9 mouse cellular contexts compared by ENCODE assay signal in genomic region chr19:29366226-29366968, GRCm38 (mm10). TPM values are rescaled to one million over a fixed set of nuclear protein-coding genes. Genes with fewer than 3 reads are reported as not detected.
A peak's percentile ranks its signal among the peaks of the same experiment; 100 is the strongest.
DNase-seq lines count a peak whose midpoint lies in the region; ATAC-seq and TF ChIP-seq lines count a peak whose summit lies in the region.
"Had no signal": no experiment of that assay in that cellular context is flagged by ENCODE, and none has a peak within 500 bp of the region (broad histone marks: within the 10 kb centered on the region; RNA-seq: fewer than 3 reads in every experiment).

No protein-coding gene starts in this region.

- peak overlapping the region; percentile 72 for H3K9ac ChIP-seq in liver, adult 2 months (ENCODE audit: low read depth, low read length)
- H3K9ac ChIP-seq in embryonic facial prominence, embryonic 12.5 days: peak overlapping the region; percentile 21; the same call in 1 of the 2 replicates

- no peaks in the 10 kb centered on the region for H3K27me3 ChIP-seq in liver, adult 2 months (ENCODE audit: control insufficient read depth, insufficient read depth, low read length)
- H3K27me3 ChIP-seq in embryonic facial prominence, embryonic 12.5 days: no peaks in the 10 kb centered on the region
- no peaks in the 10 kb centered on the region for H3K27me3 ChIP-seq in myocyte (ENCODE audit: control insufficient read depth, insufficient read depth, insufficient read length)

- no peak for TF ChIP-seq CTCF in liver, adult 2 months (IDR thresholded peaks at IDR 0.05; ENCODE audit: low read depth, low read length)

- ATAC-seq in embryonic facial prominence, embryonic 12.5 days (ENCODE audit: insufficient number of reproducible peaks, insufficient read depth, low FRiP score, low TSS enrichment): no peak

- H3K79me2 ChIP-seq in liver, adult 2 months (ENCODE audit: control insufficient read depth, insufficient read depth, low read length): no peaks in the 10 kb centered on the region
- H3K79me2 ChIP-seq in myocyte (ENCODE audit: control insufficient read depth, insufficient read depth): no peaks in the 10 kb centered on the region

- peak overlapping the region; percentile 50 for H3K4me3 ChIP-seq in liver, adult 2 months (ENCODE audit: insufficient read depth, low read depth, low read length)
- peak overlapping the region; percentile 45 for H3K4me3 ChIP-seq in embryonic facial prominence, embryonic 12.5 days
- peak overlapping the region; percentile 52 for H3K4me3 ChIP-seq in myocyte

- no peak overlapping the region for H3ac ChIP-seq in myocyte (ENCODE audit: control insufficient read depth, insufficient read length)

- peak overlapping the region; percentile 76 for H3K4me2 ChIP-seq in embryonic facial prominence, embryonic 12.5 days (replicated peaks)
- H3K4me2 ChIP-seq in myocyte (ENCODE audit: low read depth): peak overlapping the region; percentile 94

- H3K36me3 ChIP-seq in liver, adult 2 months (ENCODE audit: control insufficient read depth, insufficient read depth, low read length): no peaks in the 10 kb centered on the region
- no peaks in the 10 kb centered on the region for H3K36me3 ChIP-seq in embryonic facial prominence, embryonic 12.5 days
- no peaks in the 10 kb centered on the region for H3K36me3 ChIP-seq in myocyte (ENCODE audit: control insufficient read depth, insufficient read depth)

- H3K27ac ChIP-seq in liver, adult 2 months (replicated peaks; ENCODE audit: insufficient read depth, low read depth, low read length): peak overlapping the region; percentile 73
- no peak overlapping the region for H3K27ac ChIP-seq in embryonic facial prominence, embryonic 12.5 days

- H3K9me3 ChIP-seq in embryonic facial prominence, embryonic 12.5 days: no peaks in the 10 kb centered on the region

- no peak for TF ChIP-seq POLR2A in liver, adult 2 months (IDR thresholded peaks at IDR 0.05; ENCODE audit: extremely low read depth, insufficient read depth, low read length)
- no peak for TF ChIP-seq POLR2A in myocyte (IDR thresholded peaks at IDR 0.05; ENCODE audit: insufficient read length, low read depth)

- peaks cover 3% of the 10 kb centered on the region for H3K4me1 ChIP-seq in liver, adult 2 months (ENCODE audit: control insufficient read depth, insufficient read depth, low read length)
- H3K4me1 ChIP-seq in embryonic facial prominence, embryonic 12.5 days: peaks cover 5% of the 10 kb centered on the region; the same call in 1 of the 2 replicates

- DNase-seq in liver, adult 2 months (ENCODE audit: extremely low read depth, low read depth, low spot score): no peak
- no peak for DNase-seq in liver
- DNase-seq in induced T-regulatory cell, adult 2 months (ENCODE audit: low read depth): peak; percentile 58
- no peak for DNase-seq in Muller cell, postnatal 12 days (ENCODE audit: inconsistent ontology term)
- DNase-seq in left cerebral cortex, adult 18-20 months (ENCODE audit: low spot score in 2 of 2): no peak
- DNase-seq in kidney, adult 11 months: no peak

- WGBS in liver, adult 2 months: 47% methylated on average over 20 of the region's 20 CpGs
- 55% methylated on average over 20 of the region's 20 CpGs for WGBS in embryonic facial prominence, embryonic 12.5 days

TF ChIP-seq in myocyte, 11 proteins besides CTCF, POLR2A, EP300 and RAD21:
- TF ChIP-seq TCF3 (IDR thresholded peaks at IDR 0.05; ENCODE audit: insufficient read length, low read depth): no peak
- no peak for TF ChIP-seq POLR2AphosphoS2 (IDR thresholded peaks at IDR 0.05; ENCODE audit: insufficient read length, low read depth)
- TF ChIP-seq SRF (IDR thresholded peaks at IDR 0.05; ENCODE audit: control insufficient read depth, insufficient read length, low read depth): no peak
- TF ChIP-seq MYOG (IDR thresholded peaks at IDR 0.05; ENCODE audit: control insufficient read depth in 1 of 3, insufficient read depth in 1 of 3, insufficient read length in 2 of 3, low read depth in 2 of 3): no peak
- no peak for TF ChIP-seq USF1 (IDR thresholded peaks at IDR 0.05; ENCODE audit: low read depth)

RNA-seq across cellular contexts. Expression of gene Plgrkt, which starts 0.8 kb away (rescaled TPM):
- total RNA-seq in liver, adult 2 months (2014; rRNA removed): 11.5 and 14.0 TPM in 2 replicates
- 9.4 and 14.8 TPM in 2 replicates for polyA plus RNA-seq in liver, adult 2 months (2012; rRNA removed)
- polyA plus RNA-seq in embryonic facial prominence, embryonic 12.5 days (2016; fragmentation: Nextera tagmentation; extraction: Ambion mirVana): 69.4 and 72.8 TPM in 2 replicates
- polyA plus RNA-seq in myocyte (2012; fragmentation: generic; extraction: Trizol): 25.1 TPM
- 10 to 100 TPM; 26.7 to 30.2 TPM for total RNA-seq in left cerebral cortex, adult 18-20 months (2021)

RNA-seq across cellular contexts. Expression of gene Cd274, which starts 0.9 kb away (rescaled TPM):
- total RNA-seq in liver, adult 2 months (2014; rRNA removed): 2.1 TPM in 2 replicates
- polyA plus RNA-seq in liver, adult 2 months (2012; rRNA removed): 1.00 and 1.2 TPM in 2 replicates
- polyA plus RNA-seq in embryonic facial prominence, embryonic 12.5 days (2016; fragmentation: Nextera tagmentation; extraction: Ambion mirVana): 0.14 and 0.32 TPM in 2 replicates
- polyA plus RNA-seq in myocyte (2012; fragmentation: generic; extraction: Trizol): 0.25 TPM
- total RNA-seq in left cerebral cortex, adult 18-20 months (2021): 1 to 10 TPM; 1.3 to 1.8 TPM

RNA-seq across cellular contexts. Expression of gene Rln1, which starts 31.9 kb away (rescaled TPM):
- not detected in 2 replicates for total RNA-seq in liver, adult 2 months (2014; rRNA removed)
- polyA plus RNA-seq in liver, adult 2 months (2012; rRNA removed): not detected in 2 replicates
- 0.45 and 0.46 TPM in 2 replicates for polyA plus RNA-seq in embryonic facial prominence, embryonic 12.5 days (2016; fragmentation: Nextera tagmentation; extraction: Ambion mirVana)
- not detected for polyA plus RNA-seq in myocyte (2012; fragmentation: generic; extraction: Trizol)
- 1 to 10 TPM in 1 of 2 experiments, under 1 TPM in 1; 0.84 to 1.8 TPM for total RNA-seq in left cerebral cortex, adult 18-20 months (2021)
- total RNA-seq: neutrophil, adult 5-6 weeks had no signal

RNA-seq across cellular contexts. Expression of gene Insl6, which starts 41.2 kb away (rescaled TPM):
- 0.20 and 1.2 TPM in 2 replicates for total RNA-seq in liver, adult 2 months (2014; rRNA removed)
- 0.13 and 0.66 TPM in 2 replicates for polyA plus RNA-seq in liver, adult 2 months (2012; rRNA removed)
- 3.9 and 9.0 TPM in 2 replicates for polyA plus RNA-seq in embryonic facial prominence, embryonic 12.5 days (2016; fragmentation: Nextera tagmentation; extraction: Ambion mirVana)
- 1.9 TPM for polyA plus RNA-seq in myocyte (2012; fragmentation: generic; extraction: Trizol)
- total RNA-seq in left cerebral cortex, adult 18-20 months (2021): under 1 TPM; 0.52 to 0.93 TPM

RNA-seq across cellular contexts. Expression of gene Pdcd1lg2, which starts 44.3 kb away (rescaled TPM):
- 0.13 and 0.18 TPM in 2 replicates for total RNA-seq in liver, adult 2 months (2014; rRNA removed)
- polyA plus RNA-seq in liver, adult 2 months (2012; rRNA removed): 0.05 and 0.11 TPM in 2 replicates
- 0.15 TPM in 1 of 2 replicates, not detected in the other for polyA plus RNA-seq in embryonic facial prominence, embryonic 12.5 days (2016; fragmentation: Nextera tagmentation; extraction: Ambion mirVana)
- polyA plus RNA-seq in myocyte (2012; fragmentation: generic; extraction: Trizol): not detected
- total RNA-seq in left cerebral cortex, adult 18-20 months (2021): under 1 TPM; 0.26 to 0.28 TPM
